Mouse (Mus musculus) intestine, postnatal 0 days (tissue): ENCODE results near the gene Dnajc25. TPM values are rescaled to one million over a fixed set of nuclear protein-coding genes. Genes with fewer than 3 reads are reported as not detected.

Experiments used
- ATAC-seq: fragments of 200-750 bp; cut with Nextera tagmentation; 2 replicates; pipeline ENCODE4 v1.8.0; 2017; ENCODE audit warnings: mild to moderate bottlenecking, moderate TSS enrichment, moderate library complexity
- H3K27ac ChIP-seq: fragments of 300-500 bp; sonication (generic); 2 replicates; pipeline ENCODE4 v1.5.1; 2014; ENCODE audit warnings: mild to moderate bottlenecking, low read depth, low read length, moderate library complexity
- H3K27me3 ChIP-seq: fragments of 300-500 bp; sonication (generic); replicated peaks from 2 replicates; pipeline ENCODE4 v1.6.1; 2014; ENCODE audit warnings: low read length, mixed read lengths; ENCODE audit not compliant: control insufficient read depth, insufficient read depth
- H3K36me3 ChIP-seq: fragments of 300-500 bp; sonication (generic); 2 replicates; pipeline ENCODE4 v1.6.1; 2014; ENCODE audit warnings: mild to moderate bottlenecking, moderate library complexity; ENCODE audit not compliant: control insufficient read depth, insufficient read depth
- H3K4me1 ChIP-seq: fragments of 300-500 bp; sonication (generic); replicated peaks from 2 replicates; pipeline ENCODE4 v1.6.1; 2014; ENCODE audit warnings: antibody characterized with exemption, low read length, mixed read lengths; ENCODE audit not compliant: control insufficient read depth, insufficient read depth
- H3K4me2 ChIP-seq: fragments of 300-500 bp; sonication (generic); replicated peaks from 2 replicates; pipeline ENCODE4 v1.6.1; 2014; ENCODE audit warnings: low read depth, mild to moderate bottlenecking, moderate library complexity
- H3K4me3 ChIP-seq: fragments of 300-500 bp; sonication (generic); 2 replicates; pipeline ENCODE4 v1.5.1; 2014; ENCODE audit warnings: low read depth, low read length
- H3K9ac ChIP-seq: fragments of 300-500 bp; sonication (generic); 2 replicates; pipeline ENCODE4 v1.6.1; 2014; ENCODE audit warnings: mild to moderate bottlenecking, low read depth, low read length
- H3K9me3 ChIP-seq: fragments of 300-500 bp; sonication (generic); 2 replicates; pipeline ENCODE4 v1.6.1; 2016; ENCODE audit warnings: mixed run types; ENCODE audit not compliant: control insufficient read depth
- CTCF ChIP-seq: sonication (generic); IDR thresholded peaks from 2 replicates; pipeline ENCODE4 v1.5.1; 2016; ENCODE audit warnings: low read depth, mild to moderate bottlenecking, control low read depth, antibody characterized with exemption, moderate library complexity
- WGBS: fragments of 180-500 bp; shearing (Covaris S2); extraction: QIAGEN DNeasy Blood & Tissue Kit; methylation state at CpG from one replicate; pipeline ENCODE4 v1.1.7; 2014; 5-methylcytosine and 5-hydroxymethylcytosine counted together
- polyA plus RNA-seq: library from polyadenylated mRNA; unstranded; fragments of >200 nt; fragmentation: Nextera tagmentation; extraction: Ambion mirVana; gene quantifications from 2 replicates; pipeline ENCODE4 v1.2.1, GENCODE M21; 2015

Dnajc25 gene
- polyA plus RNA-seq, result 13.0 and 13.1 TPM in 2 replicates

- H3K27me3 ChIP-seq, result no peaks in the 10 kb centered on the region
- peaks cover 3% of the 10 kb centered on the region for H3K4me1 ChIP-seq
- H3K36me3 ChIP-seq, result no peaks in the 10 kb centered on the region
- no peak for ATAC-seq
- H3K4me3 ChIP-seq, result no peak within 1 kb of the TSS
- H3K4me2 ChIP-seq, result peak within 1 kb of the TSS; percentile 14; the same call in 1 of the 2 replicates
- H3K27ac ChIP-seq, result peak within 1 kb of the TSS; percentile 66
- no peak for TF ChIP-seq CTCF
- WGBS, result 38% methylated on average over 4 of the region's 4 CpGs
- H3K9ac ChIP-seq, result no peak within 1 kb of the TSS
- H3K9me3 ChIP-seq, result no peaks in the 10 kb centered on the region
These were observed at the start of gene Dnajc25 for GRCm38 (mm10) chr4:58994762-58995161. TSS of gene Dnajc25 (plus strand) at chr4:58995062.

GRCm38 (mm10) chr4:58948391-58948790 is 46.5 kb upstream of the Dnajc25 start:
- 84% methylated on average over 4 of the region's 4 CpGs for WGBS
- Histone ChIP-seq H3K36me3 (no peaks in the 10 kb centered on the region), H3K27ac (no peak overlapping the region), H3K27me3 (peaks cover 3% of the 10 kb centered on the region; the same call in 1 of the 2 replicates), H3K4me2 (no peak overlapping the region), H3K4me3 (no peak overlapping the region), H3K9me3 (no peaks in the 10 kb centered on the region), H3K4me1 (no peaks in the 10 kb centered on the region), H3K9ac (no peak overlapping the region)
- TF ChIP-seq CTCF, result no peak
- no peak for ATAC-seq

- TF ChIP-seq CTCF, result no peak
- Histone ChIP-seq H3K36me3 (no peaks in the 10 kb centered on the region), H3K4me1 (no peaks in the 10 kb centered on the region), H3K9me3 (no peaks in the 10 kb centered on the region), H3K9ac (no peak overlapping the region), H3K27me3 (no peaks in the 10 kb centered on the region), H3K4me2 (no peak overlapping the region), H3K27ac (no peak overlapping the region), H3K4me3 (no peak overlapping the region)
- no peak for ATAC-seq
- 86% methylated on average over 11 of the region's 11 CpGs for WGBS
These were observed 42.2 kb upstream of the Dnajc25 start for GRCm38 (mm10) chr4:58952630-58953029.

GRCm38 (mm10) chr4:58961719-58962118 is 33.1 kb upstream of the Dnajc25 start:
- ATAC-seq, result no peak
- Histone ChIP-seq H3K27me3 (no peaks in the 10 kb centered on the region), H3K9me3 (no peaks in the 10 kb centered on the region), H3K27ac (no peak overlapping the region), H3K4me2 (no peak overlapping the region), H3K4me3 (no peak overlapping the region), H3K36me3 (no peaks in the 10 kb centered on the region), H3K9ac (no peak overlapping the region), H3K4me1 (no peaks in the 10 kb centered on the region)
- 90% methylated on average over 15 of the region's 15 CpGs for WGBS
- TF ChIP-seq CTCF, result no peak

- H3K36me3 ChIP-seq, result no peaks in the 10 kb centered on the region
- no peak overlapping the region for H3K9ac ChIP-seq
- H3K27me3 ChIP-seq, result no peaks in the 10 kb centered on the region
- no peaks in the 10 kb centered on the region for H3K4me1 ChIP-seq
- WGBS, result 97% methylated on average over 4 of the region's 4 CpGs
- no peak overlapping the region for H3K4me3 ChIP-seq
- no peak for TF ChIP-seq CTCF
- H3K9me3 ChIP-seq, result no peaks in the 10 kb centered on the region
- H3K27ac ChIP-seq, result no peak overlapping the region
- no peak for ATAC-seq
- no peak overlapping the region for H3K4me2 ChIP-seq
These were observed 31.6 kb upstream of the Dnajc25 start for GRCm38 (mm10) chr4:58963271-58963670.

- 76% methylated on average over 1 of the region's 1 CpGs for WGBS
- Histone ChIP-seq H3K4me2 (no peak overlapping the region), H3K4me1 (no peaks in the 10 kb centered on the region), H3K27me3 (no peaks in the 10 kb centered on the region), H3K4me3 (no peak overlapping the region), H3K36me3 (peaks cover 9% of the 10 kb centered on the region; the same call in 1 of the 2 replicates), H3K27ac (no peak overlapping the region), H3K9me3 (no peaks in the 10 kb centered on the region), H3K9ac (no peak overlapping the region)
- no peak for TF ChIP-seq CTCF
- no peak for ATAC-seq
These were observed 29.7 kb upstream of the Dnajc25 start for GRCm38 (mm10) chr4:58965136-58965535.

- no peak overlapping the region for H3K4me3 ChIP-seq
- no peaks in the 10 kb centered on the region for H3K9me3 ChIP-seq
- no peak for TF ChIP-seq CTCF
- no peak overlapping the region for H3K4me2 ChIP-seq
- peaks cover 32% of the 10 kb centered on the region for H3K36me3 ChIP-seq
- no peak overlapping the region for H3K27ac ChIP-seq
- H3K27me3 ChIP-seq, result no peaks in the 10 kb centered on the region
- no peaks in the 10 kb centered on the region for H3K4me1 ChIP-seq
- WGBS, result 85% methylated on average over 4 of the region's 4 CpGs
- no peak overlapping the region for H3K9ac ChIP-seq
- no peak for ATAC-seq
These were observed 24.2 kb upstream of the Dnajc25 start for GRCm38 (mm10) chr4:58970678-58971077.
